Mouse (Mus musculus) limb, embryonic 11.5 days (tissue): ENCODE data around the gene Sez6. TPM values are rescaled to one million over a fixed set of nuclear protein-coding genes. Genes with fewer than 3 reads are reported as not detected.

Experiments
- ATAC-seq: fragments of 200-750 bp; cut with Nextera tagmentation; 2 replicates; pipeline ENCODE4 v1.8.0; 2017; ENCODE audit warnings: low read depth; ENCODE audit not compliant: insufficient number of reproducible peaks, low FRiP score, low TSS enrichment
- DNase-seq: peaks from one replicate; pipeline ENCODE4 v3.0.0-alpha.2; 2015; ENCODE audit warnings: low spot score
- H3K27ac ChIP-seq: fragments of 300-500 bp; sonication (generic); replicated peaks from 2 replicates; pipeline ENCODE4 v1.5.1; 2014; ENCODE audit warnings: low read depth, mild to moderate bottlenecking, low read length
- H3K27me3 ChIP-seq: fragments of 300-500 bp; sonication (generic); 2 replicates; pipeline ENCODE4 v1.6.1; 2014; ENCODE audit warnings: mild to moderate bottlenecking, low read length, mixed read lengths; ENCODE audit not compliant: control insufficient read depth, insufficient read depth
- H3K36me3 ChIP-seq: fragments of 300-500 bp; sonication (generic); 2 replicates; pipeline ENCODE4 v1.6.1; 2014; ENCODE audit warnings: mild to moderate bottlenecking, low read length, moderate library complexity, mixed read lengths; ENCODE audit not compliant: control insufficient read depth, insufficient read depth
- H3K4me1 ChIP-seq: fragments of 300-500 bp; sonication (generic); 2 replicates; pipeline ENCODE4 v1.6.1; 2014; ENCODE audit warnings: low read length, mixed read lengths; ENCODE audit not compliant: control insufficient read depth, insufficient read depth
- H3K4me2 ChIP-seq: fragments of 300-500 bp; sonication (generic); 2 replicates; pipeline ENCODE4 v1.6.1; 2014; ENCODE audit warnings: low read depth, mild to moderate bottlenecking, moderate library complexity; ENCODE audit not compliant: severe bottlenecking
- H3K4me3 ChIP-seq: fragments of 300-500 bp; sonication (generic); 2 replicates; pipeline ENCODE4 v1.5.1; 2014; ENCODE audit warnings: low read depth, low read length
- H3K9ac ChIP-seq: fragments of 300-500 bp; sonication (generic); 2 replicates; pipeline ENCODE4 v1.6.1; 2014; ENCODE audit warnings: mild to moderate bottlenecking, low read length
- H3K9me3 ChIP-seq: fragments of 300-500 bp; sonication (generic); 2 replicates; pipeline ENCODE4 v1.6.1; 2016; ENCODE audit warnings: low read length; ENCODE audit not compliant: control insufficient read depth
- WGBS: fragments of 180-500 bp; shearing (Covaris S2); extraction: QIAGEN DNeasy Blood & Tissue Kit; methylation state at CpG from one replicate; pipeline ENCODE4 v1.1.7; 2014; 5-methylcytosine and 5-hydroxymethylcytosine counted together
- polyA plus RNA-seq: library from polyadenylated mRNA; unstranded; fragments of >200 nt; fragmentation: Nextera tagmentation; extraction: Ambion mirVana; gene quantifications from 2 replicates; pipeline ENCODE4 v1.2.1, GENCODE M21; 2014

Gene Sez6
- polyA plus RNA-seq, 1 experiment from 2014 or later = 0.23 TPM

GRCm38 (mm10) chr11:78023607-78024006 lies 93.0 kb downstream of the Sez6 start:
- Histone ChIP-seq H3K9ac (no peak overlapping the region), H3K36me3 (peaks cover 48% of the 10 kb centered on the region), H3K4me3 (no peak overlapping the region), H3K27ac (no peak overlapping the region), H3K4me1 (no peaks in the 10 kb centered on the region), H3K9me3 (no peaks in the 10 kb centered on the region), H3K27me3 (no peaks in the 10 kb centered on the region), H3K4me2 (no peak overlapping the region)
- no peak for ATAC-seq
- peak; percentile 57 for DNase-seq
- 86% methylated on average over 8 of the region's 8 CpGs for WGBS

Other genes with a start within 250 kb of the Sez6 start
- gene Nufip2, start 244.6 kb upstream of the Sez6 start, polyA plus RNA-seq = 4.6 and 5.7 TPM in 2 replicates
- gene Cryba1, start 205.5 kb upstream of the Sez6 start, polyA plus RNA-seq = not detected in 2 replicates
- 17.1 and 17.5 TPM in 2 replicates for gene Myo18a, start 167.6 kb upstream of the Sez6 start, polyA plus RNA-seq
- 0.47 and 0.68 TPM in 2 replicates for gene Gm10277, start 143.1 kb upstream of the Sez6 start, polyA plus RNA-seq
- gene Pipox, start 36.7 kb upstream of the Sez6 start, polyA plus RNA-seq = 0.30 and 0.72 TPM in 2 replicates
- 19.6 and 21.1 TPM in 2 replicates for gene Phf12, start 52.0 kb downstream of the Sez6 start, polyA plus RNA-seq
- 19.1 and 19.3 TPM in 2 replicates for gene Dhrs13, start 101.5 kb downstream of the Sez6 start, polyA plus RNA-seq
- 48.7 and 49.5 TPM in 2 replicates for gene Flot2, start 107.1 kb downstream of the Sez6 start, polyA plus RNA-seq
- 44.3 and 44.4 TPM in 2 replicates for gene Eral1, start 149.6 kb downstream of the Sez6 start, polyA plus RNA-seq
- 21.8 and 24.6 TPM in 2 replicates for gene Fam222b, start 163.9 kb downstream of the Sez6 start, polyA plus RNA-seq
- 92.6 and 114 TPM in 2 replicates for gene Traf4, start 234.8 kb downstream of the Sez6 start, polyA plus RNA-seq
- gene Nek8, start 245.9 kb downstream of the Sez6 start, polyA plus RNA-seq = 15.0 and 15.5 TPM in 2 replicates
- gene Tlcd1, start 245.9 kb downstream of the Sez6 start, polyA plus RNA-seq = 8.7 and 10.4 TPM in 2 replicates